Mouse (Mus musculus): Measurements from ENCODE around the gene Ska3.
"Not testable (repeated sequence)": the region's sequence is repeated elsewhere in the genome, so short reads cannot be mapped to it uniquely, and the experiment has no call there.

Ska3 gene

DNA sequence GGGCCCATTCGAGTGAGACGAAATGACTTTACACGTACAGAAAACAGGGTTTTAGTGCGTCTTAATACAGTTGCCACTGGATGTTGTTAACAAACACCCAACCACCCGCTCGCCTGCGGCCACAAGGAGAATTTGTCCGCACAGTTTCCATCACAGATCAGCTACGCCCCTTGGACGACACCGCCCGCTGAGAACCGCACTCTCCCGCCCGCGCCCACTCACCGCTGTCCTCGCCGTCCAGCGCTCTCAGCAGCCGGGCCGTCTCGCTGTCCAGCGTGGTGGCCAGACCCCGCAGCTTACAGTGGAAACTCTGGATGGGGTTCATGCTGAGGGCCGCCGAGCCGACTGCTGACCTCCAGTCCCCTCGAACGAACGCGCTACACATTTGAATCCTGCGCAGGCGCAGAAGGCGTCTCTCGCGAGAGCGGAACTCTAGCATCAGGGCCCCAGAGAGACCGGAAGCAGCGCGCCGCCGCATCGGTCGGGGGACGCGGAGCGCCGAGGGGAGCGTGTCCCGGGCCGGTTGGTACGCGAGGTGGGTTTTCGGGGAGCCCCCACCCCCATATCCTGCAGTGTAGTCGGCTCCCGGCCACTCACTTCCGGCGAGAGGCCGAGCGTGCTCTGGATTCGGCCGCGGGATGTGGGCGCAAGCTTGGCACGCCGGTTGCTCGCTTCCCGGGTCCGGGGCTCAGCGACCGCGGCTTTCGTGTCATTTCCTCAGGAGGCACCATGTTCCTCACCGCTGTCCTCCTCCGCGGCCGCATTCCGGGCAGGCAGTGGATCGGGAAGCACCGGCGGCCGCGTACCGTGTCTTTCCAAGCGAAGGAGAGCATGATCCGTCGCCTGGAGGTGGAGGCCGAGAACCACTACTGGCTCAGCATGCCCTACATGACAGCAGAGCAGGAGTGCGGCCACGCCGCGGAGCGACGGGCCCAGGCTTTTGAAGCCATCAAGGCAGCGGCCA is at the start of gene Ska3, which contains the start of gene Mrpl57:
Ska3 (minus strand) TSS at position 398 of the 964 bp plus-strand sequence.
Mrpl57 (plus strand) TSS at position 447 of the 964 bp plus-strand sequence.
- DNase-seq (ENCODE audit: low read depth): peak; percentile 92

DNA sequence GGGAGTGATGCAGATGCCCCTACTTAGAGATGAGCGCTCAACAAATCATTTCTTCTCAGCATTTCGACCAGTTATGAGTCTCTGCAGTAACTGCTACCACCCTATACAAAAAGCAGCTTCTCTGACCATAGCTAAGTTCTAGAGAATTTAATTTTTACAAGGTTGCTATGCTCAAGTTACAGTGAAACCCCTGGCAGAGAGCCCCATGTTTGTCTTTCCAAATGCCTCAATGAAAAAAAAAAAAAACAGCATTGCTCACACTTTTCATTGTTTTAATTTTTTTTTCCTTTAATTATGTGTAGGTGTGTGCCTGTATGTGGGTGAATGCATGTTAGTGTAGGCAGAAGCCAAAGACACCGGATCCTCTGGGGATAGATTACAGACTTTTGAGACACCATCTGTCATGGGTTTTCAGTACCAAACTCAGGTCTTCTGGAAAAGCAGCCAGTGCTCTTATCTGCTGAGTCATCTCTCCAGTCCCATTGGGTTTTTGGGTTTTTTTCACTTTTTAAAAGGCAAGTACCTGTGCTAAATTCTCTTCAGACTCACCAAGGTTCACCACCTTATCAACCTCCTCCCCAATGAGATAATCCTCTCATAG is 40.8 kb upstream of the Ska3 start:
- no peak for DNase-seq (ENCODE audit: low read depth)

DNA sequence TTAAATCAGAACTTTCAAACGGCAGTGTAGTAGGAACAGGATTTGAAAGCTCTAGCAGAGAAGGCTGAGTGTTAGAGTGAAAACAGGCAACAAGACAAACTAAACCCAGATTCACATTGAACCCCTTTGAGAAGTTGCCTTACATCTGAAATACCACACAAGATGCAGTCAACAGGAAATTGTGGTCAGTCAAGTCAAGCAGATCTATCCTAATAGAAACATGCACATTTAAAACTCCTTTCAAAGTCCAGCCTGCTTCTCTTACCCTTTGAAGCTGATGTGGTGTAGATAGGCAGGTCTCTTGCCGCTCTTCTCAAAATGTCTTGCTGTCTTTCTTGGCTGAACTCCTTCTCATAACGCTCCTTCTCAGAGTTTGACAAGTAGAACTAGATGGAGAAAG is 39.3 kb upstream of the Ska3 start:
- DNase-seq (ENCODE audit: low read depth): no peak

DNA sequence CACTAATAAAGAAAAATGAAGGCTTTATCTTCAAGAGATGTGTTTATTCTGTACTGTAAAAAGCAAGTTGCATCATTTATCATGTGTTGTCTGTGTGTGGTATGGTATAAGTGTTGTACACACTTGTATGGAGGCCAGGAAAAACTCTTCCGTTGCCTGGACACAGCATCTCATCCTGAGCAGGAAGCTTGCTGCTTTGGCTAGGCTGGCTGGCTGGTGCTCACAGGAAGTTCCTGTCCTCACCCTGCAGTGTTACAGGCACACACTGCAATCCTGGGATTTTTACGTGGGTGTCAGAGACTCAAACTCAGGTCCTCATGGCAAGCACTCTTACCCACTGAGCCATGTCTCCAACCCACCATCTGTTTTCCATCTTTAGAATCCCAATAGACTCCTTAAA is 37.1 kb upstream of the Ska3 start:
- no peak for DNase-seq (ENCODE audit: low read depth)

DNA sequence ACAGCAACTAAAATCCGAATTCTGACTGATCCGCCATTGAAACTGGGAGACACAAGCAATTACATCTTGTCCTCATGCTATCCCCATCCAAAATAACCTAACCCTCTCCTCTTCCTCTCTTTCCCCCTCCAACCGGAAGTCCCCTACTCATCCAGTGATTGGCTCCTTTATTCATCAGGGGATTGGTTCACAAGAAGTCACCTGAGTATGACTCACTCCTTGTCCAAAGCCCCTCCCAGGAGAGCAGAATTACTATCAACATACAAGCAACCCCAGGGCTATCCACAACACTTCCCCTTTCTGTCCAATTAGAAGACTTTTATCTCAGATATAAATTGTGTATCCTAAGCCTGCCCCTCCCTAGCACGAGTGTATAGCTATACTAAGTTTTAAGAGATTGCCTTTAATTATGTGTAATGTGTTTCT is 36.0 kb upstream of the Ska3 start:
- DNase-seq (ENCODE audit: low read depth): no peak

GRCm38 (mm10) chr14:57859520-57859919 is 33.5 kb upstream of the Ska3 start:
- no peak for DNase-seq (ENCODE audit: low read depth)

- no peak for DNase-seq (ENCODE audit: low read depth)
Measured at GRCm38 (mm10) chr14:57858601-57859000, 32.6 kb upstream of the Ska3 start.

DNA sequence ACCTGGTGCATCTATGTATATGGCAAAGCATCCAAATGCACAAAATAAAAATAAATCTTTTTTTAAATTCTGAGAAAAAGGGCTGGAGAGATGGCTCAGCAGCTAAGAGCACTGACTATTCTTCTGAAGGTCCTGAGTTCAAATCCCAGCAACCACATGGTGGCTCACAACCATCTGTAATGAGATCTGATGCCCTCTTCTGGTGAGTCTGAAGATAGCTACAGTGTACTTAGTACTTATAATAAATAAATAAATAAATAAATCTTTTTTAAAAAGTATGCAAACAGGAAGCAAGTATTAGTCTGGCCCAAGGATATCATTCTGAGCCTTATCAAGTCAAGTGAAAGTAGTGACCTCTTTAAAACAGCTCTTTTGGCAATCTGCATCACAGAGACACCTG is 30.1 kb upstream of the Ska3 start:
- DNase-seq (ENCODE audit: low read depth): not testable (repeated sequence)

DNA sequence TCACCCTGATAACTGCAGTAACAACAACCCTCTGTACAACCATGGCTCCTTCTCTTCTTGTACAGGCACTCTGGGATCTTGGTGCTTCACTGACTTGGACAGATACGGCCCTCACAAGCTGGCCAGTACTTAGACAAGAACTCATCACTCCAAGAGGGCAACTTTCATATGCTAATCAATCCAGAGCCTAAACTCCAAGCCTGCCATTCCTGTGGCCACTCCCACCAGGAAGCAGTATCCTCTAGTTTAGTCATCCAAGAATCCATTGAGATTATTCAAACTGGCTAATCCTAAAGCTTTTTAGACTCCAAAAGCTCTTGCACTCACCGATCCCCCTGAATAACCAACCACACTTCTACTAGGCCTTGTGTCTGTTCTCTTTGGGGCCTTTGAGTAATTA is 27.0 kb upstream of the Ska3 start:
- DNase-seq (ENCODE audit: low read depth): no peak

DNA sequence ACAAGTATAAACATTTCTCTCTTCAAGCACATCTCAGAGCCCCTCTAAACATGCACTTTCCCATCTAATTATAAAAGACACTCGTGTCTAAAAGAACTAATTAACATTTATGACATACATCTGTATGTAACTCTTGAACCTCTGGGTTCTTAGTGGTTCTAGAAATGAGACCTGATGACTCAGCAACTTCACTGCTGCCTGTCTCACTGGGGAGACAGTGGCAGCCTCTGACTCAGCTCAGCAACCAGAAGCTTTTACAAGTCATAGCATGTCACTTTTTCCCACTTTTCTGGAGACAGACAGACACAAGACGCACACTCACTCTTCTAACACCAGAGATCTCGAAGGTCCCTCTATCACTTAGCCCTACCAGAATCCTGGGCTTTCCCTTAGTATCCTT is 24.3 kb upstream of the Ska3 start:
- DNase-seq (ENCODE audit: low read depth): no peak

- DNase-seq (ENCODE audit: low read depth): no peak
Measured at GRCm38 (mm10) chr14:57848646-57849045, 22.7 kb upstream of the Ska3 start.

DNA sequence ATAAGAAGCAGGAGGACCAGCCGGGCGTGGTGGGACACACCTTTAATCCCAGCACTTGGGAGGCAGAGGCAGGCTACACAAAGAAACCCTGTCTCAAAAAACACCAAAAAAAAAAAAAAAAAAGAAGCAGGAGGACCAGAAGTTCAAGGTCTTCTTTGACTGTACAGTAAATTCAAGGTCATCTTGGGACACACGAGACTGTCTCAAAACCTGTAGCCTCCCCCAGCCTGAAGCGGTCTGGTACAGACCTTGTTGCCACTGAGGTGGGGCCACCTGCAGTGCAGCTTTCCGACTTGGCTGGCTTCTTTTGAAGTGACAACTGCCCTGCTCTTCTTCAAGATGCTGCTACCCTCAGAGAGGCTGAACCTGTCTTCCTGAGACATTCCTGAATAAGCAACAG is 22.1 kb upstream of the Ska3 start:
- DNase-seq (ENCODE audit: low read depth): not testable (repeated sequence)

DNA sequence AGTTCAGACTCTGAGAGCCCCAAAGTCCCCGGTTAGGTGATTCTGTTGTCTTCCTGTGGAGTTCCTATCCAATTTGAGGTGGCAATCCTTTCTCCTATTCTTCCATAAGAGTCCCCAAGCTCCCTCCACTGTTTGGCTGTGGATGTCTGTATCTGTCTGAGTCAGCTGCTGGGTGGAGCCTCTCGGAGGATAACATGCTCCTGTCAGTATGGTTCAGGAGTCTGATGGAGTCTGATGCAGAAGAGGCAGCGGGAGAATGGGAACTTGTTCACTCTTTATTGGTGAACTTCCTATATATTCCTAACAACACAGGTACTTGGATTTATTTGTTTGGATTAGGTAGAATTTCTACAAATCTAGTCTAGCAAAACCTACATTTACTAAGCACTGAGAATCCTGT is 18.6 kb upstream of the Ska3 start:
- no peak for DNase-seq (ENCODE audit: low read depth)

- peak; percentile 68 for DNase-seq (ENCODE audit: low read depth)
Measured at GRCm38 (mm10) chr14:57835157-57835556, 9.2 kb upstream of the Ska3 start.

DNA sequence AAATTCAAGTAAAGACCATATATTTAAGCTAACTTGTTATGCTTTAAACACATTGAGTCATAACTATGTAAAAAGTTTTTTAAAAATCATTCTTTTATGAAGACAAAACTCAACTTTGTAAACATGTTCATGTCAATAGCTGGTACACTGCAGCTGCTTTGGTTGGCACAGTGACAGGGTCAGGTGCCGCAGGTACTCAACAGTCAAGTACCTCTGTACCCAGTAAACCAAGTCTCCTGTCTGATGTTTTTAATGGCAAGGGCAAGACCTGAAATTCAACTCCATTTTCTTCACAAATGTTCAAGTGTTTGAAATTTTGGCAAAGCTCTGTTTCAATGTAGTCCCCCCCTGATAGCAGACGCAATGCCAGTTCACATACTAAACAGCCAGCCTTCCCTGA is 7.5 kb upstream of the Ska3 start:
- DNase-seq (ENCODE audit: low read depth): no peak

- no peak for DNase-seq (ENCODE audit: low read depth)
Measured at GRCm38 (mm10) chr14:57827284-57827683, 1.3 kb upstream of the Ska3 start.

- no peak for DNase-seq (ENCODE audit: low read depth)
Measured at GRCm38 (mm10) chr14:57820839-57821238, 5.1 kb downstream of the Ska3 start.

DNA sequence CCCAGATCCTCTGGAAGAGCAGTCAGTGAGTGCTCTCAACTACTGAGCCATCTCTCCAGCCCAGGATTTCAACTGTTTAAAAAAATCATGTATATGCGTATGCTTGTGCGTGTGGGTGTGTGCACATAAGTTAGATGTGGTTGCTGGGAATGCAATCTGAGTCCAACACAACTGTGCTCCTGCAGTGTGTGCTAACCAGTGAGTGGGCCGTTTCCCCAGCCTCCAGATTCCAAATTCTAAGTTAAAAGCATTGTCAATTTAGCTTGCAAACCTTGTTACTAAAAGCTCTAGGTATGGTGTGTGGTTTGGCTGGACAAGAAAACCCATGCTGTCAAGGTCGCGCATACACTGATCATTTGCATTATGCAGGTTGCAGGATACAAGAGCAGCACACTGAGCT is 14.1 kb downstream of the Ska3 start:
- no peak for DNase-seq (ENCODE audit: low read depth)

- no peak for DNase-seq (ENCODE audit: low read depth)
Measured at GRCm38 (mm10) chr14:57810886-57811285, 15.1 kb downstream of the Ska3 start.

GRCm38 (mm10) chr14:57808558-57808957 is 17.4 kb downstream of the Ska3 start:
- DNase-seq (ENCODE audit: low read depth): peak; percentile 65

- no peak for DNase-seq (ENCODE audit: low read depth)
Measured at GRCm38 (mm10) chr14:57803731-57804130, 22.3 kb downstream of the Ska3 start.

GRCm38 (mm10) chr14:57797991-57798931 is 27.7 kb downstream of the Ska3 start, which contains the start of gene Sap18:
Sap18 (plus strand) TSS chr14:57798180.
- peak; percentile 98 for DNase-seq (ENCODE audit: low read depth)
